Mouse (Mus musculus): ENCODE measurements around the gene Dnah1.

GRCm38 (mm10) chr14:31364589-31364988 is 40.9 kb upstream of the Dnah1 start:
- TF ChIP-seq POLR2A (IDR thresholded peaks at IDR 0.05; ENCODE audit: borderline replicate concordance, extremely low read depth, insufficient read depth, insufficient read length, poor library complexity, severe bottlenecking) (no peak), CTCF (IDR thresholded peaks at IDR 0.05; ENCODE audit: borderline replicate concordance, extremely low read depth, insufficient read depth, insufficient read length) (no peak)
